Mouse (Mus musculus) lung, postnatal 0 days (tissue): ENCODE results near the gene Tsks.

ENCODE experiments used
- CTCF ChIP-seq: IDR thresholded peaks from 2 replicates; pipeline ENCODE4 v1.5.1; 2016; ENCODE audit warnings: antibody characterized with exemption, mild to moderate bottlenecking
- EP300 ChIP-seq: IDR thresholded peaks from 2 replicates; pipeline ENCODE4 v1.6.1; 2016; ENCODE audit warnings: antibody characterized with exemption, mild to moderate bottlenecking, control low read depth

DNA sequence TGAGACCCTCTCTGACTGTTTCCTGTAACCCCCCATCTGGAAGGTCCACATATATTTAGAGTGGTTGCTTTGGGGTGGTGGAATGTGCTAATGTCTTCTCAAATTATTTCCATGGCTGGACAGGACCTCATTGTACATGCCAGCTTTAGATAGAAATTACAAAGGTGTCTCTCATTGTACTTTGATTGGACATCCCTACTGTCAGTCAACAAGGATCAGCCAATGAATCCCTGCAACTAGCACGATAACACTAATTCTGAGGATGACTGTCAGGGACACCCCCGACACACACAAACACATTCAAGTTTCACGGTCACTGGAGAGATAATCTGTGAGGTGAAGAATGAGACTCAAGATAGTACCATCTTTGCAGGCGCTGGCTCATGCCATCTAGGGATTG, 4.3 kb upstream of the Tsks start:
- no peak for TF ChIP-seq CTCF
- TF ChIP-seq EP300: no peak
